Mouse (Mus musculus) layer of hippocampus, postnatal 14 days (tissue): ENCODE data around the gene Ralgps2. TPM values are rescaled to one million over a fixed set of nuclear protein-coding genes. Genes with fewer than 3 reads are reported as not detected.
A peak's percentile ranks its signal among the peaks of the same experiment; 100 is the strongest.

ENCODE experiments used
- DNase-seq, 2 experiments: peaks; one replicate each; pipeline ENCODE4 v3.0.0; 2021 to 2022; ENCODE audit warnings: low spot score in 2 of 2, mixed read lengths in 1 of 2
- total RNA-seq, 2 experiments: library from RNA; stranded (reverse); gene quantifications; 2 replicates each; pipeline ENCODE4 v1.2.3; 2021

Ralgps2 gene
- total RNA-seq, 2 experiments from 2014 or later: 79.0 to 96.0 TPM

DNA sequence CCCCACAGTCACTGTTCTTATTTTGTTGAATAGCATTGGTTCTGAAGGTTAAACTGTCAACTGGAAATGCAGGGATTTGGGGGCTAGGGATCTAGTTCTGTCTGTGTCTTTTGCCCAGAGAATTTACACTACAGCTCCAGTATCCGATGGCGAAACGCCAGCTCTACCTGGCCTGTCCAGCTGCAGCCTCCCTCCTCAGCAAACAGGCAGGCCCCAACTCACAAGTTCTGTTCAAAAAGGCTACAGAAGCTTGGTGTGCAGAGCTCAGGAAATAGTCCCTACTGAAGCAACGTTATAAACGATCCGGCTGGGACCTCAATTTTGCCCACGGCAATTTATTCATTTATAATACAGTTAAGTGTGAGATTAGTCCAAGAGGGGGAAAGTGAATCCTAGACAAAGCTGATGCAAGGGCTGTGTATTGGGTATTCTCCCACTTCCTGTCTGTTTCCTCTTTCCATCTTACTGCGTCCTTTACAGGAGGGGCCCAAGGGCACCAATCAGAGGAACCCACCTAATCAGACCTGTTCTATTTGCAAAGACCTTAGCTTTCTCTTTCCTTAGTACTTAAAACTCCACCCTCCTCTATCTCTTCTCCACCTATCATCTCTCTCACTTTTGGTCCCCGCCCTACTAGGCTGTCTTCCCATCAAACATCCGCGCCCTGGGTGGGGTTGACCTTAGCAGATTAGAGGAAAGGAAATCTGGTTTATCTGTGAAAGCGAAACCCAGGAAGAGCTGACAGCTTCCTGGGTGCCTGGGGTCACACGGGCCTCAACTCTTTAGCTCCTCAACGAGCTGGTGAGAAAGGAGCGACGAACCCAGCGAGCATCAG lies 16.7 kb upstream of the Ralgps2 start:
- DNase-seq: no peak

DNA sequence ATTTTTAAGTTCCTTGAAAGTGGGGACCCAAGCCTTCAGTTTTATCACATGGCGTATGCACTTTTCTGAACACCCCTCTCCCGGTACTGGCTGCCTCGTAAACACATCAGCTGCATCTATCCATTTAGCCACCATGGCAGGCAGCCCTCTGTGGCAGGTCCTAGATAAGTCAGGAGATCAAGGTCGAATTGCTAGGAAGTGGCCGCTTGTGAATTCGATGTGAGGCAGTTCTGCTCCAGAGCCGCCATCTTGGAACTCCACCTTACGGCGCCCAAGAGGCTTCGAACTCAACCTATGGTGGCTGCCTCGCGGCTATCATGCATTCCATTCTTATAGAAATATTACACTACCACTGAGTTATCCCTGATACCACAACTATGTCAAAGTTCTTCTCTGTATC lies 14.8 kb upstream of the Ralgps2 start:
- DNase-seq: no peak

DNA sequence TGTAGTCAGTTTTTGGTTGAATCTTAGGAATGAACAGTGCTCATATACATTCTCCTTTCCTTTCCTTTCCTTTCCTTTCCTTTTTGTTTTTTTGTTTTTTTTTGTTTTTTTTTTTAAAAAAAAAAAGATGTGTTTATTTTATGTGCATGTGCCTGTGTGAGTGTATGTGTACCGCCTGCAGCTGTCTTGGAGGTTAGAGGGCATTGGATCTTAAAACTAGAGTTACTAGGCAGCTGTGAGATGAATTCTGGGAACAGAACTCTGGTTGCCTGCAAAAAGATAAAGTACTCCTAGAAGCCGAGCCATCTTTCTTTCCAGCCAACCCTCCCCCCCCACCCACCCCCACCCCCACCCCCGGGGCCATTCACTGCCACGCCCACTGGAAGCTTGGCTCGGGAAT lies 10.9 kb upstream of the Ralgps2 start:
- DNase-seq: no peak

DNA sequence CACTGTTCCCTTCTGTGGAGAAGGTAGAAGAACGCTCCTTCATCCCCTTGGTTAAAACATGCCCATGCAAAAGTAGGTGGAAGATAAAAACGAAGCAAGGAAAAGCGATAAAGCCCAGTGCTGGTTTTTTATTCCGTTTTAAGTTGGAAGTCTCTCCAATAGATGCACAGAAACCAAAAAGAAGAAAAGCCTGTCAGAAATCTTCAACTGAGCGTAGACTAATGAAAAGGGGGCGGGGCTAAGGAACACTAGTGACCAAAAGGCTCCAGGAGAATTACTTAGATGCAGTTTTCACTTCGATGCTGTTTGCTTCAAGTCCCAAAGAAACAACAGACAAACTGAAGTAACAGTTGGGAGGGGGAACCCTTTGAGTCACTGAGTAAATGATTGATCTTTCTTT lies 1.2 kb upstream of the Ralgps2 start:
- no peak for DNase-seq

DNA sequence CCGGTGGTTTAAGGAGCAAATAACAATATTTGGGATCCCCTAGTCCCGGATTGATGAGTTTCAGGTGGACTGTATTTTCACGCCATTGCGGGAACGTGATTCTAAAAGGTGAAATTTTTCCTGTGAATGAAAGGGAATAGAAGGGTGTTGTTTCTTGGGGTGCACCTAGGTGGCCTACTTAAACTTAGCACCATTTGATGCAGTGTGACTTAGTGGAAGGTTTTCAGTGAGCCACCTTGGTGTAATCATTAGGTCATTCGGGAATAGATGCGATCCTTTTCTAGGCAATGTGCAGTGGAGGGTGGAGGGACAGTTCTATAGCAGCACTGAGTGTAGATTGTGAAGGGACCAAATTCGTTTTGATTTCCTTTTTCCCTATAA lies 706 bp upstream of the Ralgps2 start:
- no peak for DNase-seq

DNA sequence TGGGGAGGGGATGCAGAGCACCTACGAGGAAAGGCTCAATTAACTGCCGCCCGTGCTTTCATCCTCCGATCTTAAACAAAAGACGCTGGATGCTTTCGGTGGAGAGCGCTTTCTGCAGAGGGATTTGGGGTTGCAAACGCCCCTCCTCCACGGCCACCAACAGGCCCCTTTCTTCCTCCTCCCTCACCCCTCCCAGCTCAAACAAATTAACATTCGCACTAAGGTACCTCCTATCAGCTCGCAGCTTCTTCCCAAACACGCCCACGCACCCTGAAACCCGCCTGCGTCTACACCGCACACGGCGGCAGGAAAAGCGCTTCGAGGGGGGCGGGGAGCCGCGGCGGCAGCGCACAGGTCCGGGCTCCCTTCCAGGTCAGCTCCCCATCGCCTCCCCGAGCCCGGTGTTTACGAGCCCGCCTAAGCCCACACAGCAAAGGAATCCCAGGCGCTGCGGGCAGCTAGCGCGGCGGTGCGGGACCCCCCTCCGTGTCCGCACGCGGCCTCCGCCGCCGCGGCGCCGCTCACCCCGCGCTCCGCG lies 652 bp downstream of the Ralgps2 start:
- peak; percentile 62 to 82 for DNase-seq

DNA sequence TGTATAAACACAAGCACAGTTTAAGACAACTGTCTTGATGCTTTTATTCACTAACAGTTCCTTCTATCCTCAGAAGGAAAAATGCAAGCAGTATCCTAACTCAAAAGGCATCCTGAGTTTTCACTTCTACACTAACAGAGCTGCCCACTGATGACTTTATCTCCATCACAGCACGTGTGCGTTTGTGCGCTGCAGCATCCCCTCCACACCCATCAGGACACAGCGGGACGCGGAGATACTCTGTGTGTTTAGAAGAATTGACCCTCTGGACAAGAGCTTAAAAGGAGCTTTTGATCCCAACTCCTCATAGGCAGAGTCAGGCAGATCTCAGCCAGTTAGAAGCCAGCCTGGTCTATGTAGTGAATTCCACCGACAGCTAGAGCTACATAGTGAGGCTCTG lies 2.0 kb downstream of the Ralgps2 start:
- no peak for DNase-seq

DNA sequence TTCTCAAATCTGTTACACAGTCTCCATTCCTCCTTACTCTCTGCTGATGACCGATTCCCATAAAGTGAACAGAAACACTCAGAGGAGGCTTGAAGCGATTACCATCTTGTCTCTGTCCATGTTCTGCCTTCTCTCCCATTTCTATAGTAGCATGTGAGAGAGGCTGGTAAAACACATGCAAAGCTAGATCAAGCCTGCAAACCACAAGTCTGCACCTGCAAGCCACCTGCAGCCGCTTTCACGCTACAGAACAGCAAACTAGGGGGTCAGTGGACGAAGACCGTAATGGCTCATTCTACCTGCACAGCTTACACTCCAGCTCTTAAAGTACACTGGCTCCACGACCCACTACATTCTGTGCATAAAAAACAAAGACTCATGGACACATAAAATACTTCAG lies 5.7 kb downstream of the Ralgps2 start:
- no peak for DNase-seq

DNA sequence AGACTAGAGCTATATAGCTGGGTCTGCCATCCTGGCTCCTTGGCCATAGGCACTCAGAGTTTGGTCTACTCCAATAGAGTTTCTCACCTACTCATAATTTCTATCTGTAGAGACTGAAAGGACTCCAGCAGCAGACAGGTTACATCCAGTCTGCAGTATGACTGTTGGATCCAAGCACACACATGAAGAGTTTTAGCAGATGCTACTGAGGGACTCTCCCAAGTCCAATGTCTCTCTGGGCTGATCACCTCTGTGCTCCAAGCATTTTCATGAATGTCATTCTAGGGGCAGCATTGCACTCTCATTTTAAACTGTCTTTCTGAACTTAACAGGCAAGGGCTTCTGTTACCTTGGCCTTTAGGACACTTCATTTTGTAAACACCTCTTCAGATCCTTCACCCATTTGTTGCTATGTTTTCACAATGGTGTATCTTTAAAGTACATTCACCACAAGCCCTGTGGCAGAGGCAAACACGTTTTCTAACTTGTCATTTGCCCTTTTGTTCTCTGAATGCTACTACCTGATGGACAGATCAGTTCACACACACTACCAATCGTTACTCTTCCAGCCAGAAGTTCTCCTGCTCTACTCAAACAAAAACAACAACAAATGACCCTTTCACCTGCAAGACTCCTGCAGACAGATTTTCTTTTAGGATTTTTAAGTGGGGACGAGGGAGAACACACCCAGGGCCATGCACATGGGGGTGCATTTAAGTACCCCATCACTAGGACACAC lies 7.2 kb downstream of the Ralgps2 start:
- DNase-seq: no peak

DNA sequence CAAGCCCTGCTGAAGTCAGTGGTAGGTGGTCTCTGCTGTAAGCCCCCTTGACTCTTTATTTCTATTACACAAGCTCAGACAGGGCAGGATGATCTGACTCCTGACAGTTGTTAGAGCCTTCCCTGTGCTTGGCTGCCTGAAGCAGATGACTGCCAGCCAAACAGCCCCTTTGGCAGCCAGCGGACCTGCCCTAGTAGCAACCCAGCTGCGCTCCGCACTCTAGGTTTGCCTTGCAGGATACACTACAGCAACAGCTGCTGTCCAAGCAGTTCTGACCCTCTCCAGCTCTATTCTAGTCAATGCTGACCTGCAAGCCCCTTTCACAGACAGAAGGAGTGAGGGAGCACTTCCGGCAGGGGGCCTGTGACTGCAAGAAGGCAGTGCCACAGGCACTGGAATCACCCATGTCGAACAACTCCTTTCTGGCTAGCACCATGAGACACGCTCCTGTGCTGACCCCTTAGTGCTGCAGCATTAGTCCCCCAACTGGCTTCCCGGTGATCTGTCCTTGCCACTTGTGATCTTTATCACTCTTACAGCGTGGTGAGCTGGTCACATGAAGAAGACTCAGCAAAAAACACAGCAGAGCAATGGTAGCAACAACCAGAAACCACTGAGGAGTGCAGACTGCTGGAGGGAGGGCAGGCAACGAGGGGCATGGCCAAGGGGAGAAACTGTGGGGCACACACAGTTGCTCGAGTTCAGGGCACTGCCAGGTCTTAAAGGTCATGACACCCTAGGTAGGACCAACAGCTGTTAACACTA lies 8.1 kb downstream of the Ralgps2 start:
- DNase-seq: no peak

DNA sequence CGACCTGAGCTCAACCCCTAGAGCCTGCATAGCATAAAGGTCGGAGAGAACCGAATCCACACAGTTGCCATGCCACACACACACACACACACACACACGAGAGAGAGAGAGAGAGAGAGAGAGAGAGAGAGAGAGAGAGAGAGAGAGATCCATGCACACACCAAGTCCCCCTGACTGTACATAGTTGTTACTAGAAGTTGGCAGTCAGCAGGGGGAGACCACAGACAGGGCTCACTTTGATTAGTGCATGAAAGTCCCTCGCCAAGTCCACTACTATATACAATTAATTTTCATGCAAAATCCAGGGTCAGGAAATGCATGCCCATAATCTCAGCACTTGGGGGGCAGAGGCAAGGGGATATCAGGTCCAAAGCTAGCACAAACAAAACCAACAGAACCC lies 9.2 kb downstream of the Ralgps2 start:
- no peak for DNase-seq

DNA sequence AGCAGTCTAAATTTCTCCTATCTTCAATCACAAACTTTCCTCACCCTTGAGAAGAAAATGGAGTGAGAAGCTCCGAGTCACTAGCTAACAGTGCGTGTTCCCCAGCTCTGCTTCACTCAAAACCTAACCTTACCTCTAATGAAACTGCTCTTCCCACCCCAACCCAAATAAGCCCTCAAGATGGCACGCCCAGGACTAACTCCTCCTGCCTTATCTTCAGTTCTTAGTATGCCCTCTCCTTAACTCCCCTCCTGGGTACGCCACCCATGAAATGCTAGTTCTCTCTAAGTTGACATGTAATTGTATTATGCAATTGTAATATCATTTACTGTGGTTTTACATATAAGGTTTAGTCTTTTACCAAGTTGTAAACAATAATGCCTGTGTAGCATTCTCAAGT lies 11.2 kb downstream of the Ralgps2 start:
- DNase-seq: no peak

DNA sequence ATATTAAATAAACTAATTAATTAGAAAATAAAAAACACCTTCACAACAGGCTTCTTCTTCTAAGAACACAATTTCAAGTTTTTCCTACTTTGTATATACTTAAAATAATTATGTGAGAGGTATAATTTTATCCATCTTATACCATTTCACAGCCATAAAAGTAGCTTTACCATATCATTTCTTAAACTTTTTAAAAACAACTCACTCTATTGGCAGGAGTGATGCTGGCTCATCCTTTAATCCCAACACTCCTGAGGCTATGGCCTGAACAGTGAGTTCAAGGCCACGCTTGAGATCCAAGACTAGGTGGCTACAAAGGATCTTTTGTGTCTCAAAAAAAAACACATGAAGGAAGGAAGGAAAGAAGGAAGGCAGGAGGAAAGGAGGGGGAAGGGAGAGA lies 15.9 kb downstream of the Ralgps2 start:
- no peak for DNase-seq

DNA sequence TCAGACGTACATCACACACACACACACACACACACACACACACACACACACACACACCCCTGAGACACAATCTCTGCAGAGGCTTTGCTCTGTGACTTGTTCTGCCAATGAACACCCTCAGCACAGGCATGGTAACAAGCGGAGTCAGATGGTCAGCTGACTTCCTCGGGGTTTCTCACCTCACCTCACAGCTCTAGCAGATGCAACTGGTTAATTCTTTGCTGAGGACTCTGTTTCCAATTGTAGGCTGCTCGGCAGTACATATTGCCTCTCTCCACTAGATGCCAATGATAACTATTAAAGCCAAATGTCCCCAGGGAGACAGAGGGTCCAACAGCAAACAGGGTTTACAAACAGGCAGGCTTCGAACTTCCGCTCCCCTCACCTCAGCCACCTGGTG lies 16.5 kb downstream of the Ralgps2 start:
- no peak for DNase-seq

DNA sequence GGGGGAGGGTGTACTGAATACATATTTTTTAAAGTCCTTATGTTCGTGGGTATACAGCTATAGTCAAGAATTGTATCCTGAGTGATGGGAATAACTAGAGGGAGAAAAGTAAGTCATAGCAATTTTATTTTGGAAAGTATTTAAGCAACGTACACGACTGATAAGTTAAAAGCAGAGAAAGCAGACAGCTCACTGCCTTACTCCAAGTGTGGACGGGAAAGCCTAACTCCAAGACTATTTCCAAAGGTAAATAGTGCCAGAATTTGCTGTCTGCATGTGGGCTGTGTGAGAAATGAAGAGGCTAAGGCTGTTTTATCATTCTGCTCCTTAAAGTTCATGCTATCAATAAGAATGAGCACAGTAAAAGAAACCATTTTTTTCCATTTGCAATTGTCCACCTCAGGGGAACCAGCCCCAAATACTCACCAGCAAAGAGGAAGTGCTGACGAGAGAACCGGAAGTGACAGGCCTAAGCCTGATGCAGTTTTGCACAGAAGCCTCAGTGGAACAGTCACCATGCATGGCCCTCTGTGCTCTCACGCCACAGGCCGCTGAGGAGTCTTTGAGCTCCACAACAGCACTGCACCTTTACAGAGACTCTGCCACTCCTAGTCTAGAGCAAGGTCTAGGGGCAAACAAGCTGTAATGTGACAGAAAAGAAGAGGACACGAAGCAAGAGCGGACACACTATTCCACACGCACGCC lies 18.0 kb downstream of the Ralgps2 start:
- no peak for DNase-seq

DNA sequence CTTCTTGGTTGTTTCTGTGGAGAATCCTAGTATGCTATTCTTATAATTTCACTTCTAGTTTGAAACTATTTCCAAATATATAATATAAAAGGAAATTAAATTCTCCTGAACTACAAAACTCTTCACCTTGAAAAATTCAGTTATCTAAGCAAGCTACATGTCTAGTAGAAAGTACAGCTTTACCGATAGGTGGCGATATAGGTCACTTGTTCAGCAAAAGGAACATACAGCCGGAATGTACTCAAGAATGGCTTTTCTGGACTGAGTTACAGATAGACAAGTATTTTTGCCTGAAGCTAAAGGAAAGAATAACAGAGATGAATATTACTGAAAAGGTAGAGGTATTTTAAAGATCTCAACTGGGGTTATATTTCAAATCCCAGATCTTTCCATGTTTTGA lies 22.0 kb downstream of the Ralgps2 start:
- DNase-seq: peak in 1 of 2 experiments; percentile 73

DNA sequence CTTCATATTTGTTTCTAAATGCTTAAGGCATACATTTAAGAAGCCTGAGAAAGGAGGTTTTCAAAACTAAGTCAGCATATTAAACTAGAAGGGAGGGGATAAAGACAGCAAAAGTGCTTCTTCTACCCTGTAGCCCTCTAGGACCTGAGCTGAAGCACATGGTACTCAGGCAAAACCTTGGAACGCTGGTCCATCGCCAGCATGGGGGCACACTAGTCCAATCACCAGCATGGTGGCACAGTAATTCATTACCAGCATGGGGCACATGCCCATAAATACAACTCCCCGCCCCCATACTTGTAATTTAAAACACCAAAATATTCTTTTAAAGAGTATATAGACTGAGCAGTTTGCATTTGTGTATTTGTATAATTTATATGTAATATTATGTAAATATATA lies 23.1 kb downstream of the Ralgps2 start:
- no peak for DNase-seq

DNA sequence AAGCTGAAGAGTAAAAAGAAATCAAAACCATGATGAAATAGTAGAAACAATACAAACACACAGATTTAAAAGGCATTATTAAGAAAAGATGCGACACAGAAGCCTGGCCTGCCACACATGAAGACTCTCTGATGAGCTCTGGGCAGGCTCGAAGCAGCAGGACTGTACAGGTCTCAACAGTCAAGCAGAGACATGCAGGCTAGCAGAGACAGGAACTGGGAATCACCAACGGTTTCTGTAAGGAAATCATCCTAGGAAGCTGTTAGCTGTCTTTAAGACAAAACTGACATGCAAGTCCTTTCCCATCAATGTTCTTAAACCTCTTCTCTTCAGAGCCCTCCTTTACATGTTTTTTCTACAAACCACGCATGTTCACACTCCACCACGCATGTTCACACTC lies 24.5 kb downstream of the Ralgps2 start:
- no peak for DNase-seq

DNA sequence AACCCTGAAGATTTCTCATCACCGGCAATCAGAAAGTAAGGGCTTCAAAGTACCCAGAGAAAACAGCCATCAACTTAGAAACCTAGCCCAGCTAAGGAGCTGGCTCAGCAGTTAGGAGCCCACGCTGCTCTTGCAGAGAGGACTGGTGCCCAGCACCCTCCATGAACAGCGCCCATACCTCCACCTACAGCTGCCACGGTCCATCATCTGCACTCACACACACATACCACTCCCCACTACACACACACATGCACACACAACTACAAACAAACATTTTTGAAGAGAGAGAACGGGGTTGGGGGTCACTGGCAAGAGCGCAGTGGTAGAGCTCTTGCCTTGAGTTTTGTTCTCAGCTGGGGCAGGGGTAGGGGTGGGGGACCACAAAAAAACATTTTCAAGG lies 26.2 kb downstream of the Ralgps2 start:
- no peak for DNase-seq

DNA sequence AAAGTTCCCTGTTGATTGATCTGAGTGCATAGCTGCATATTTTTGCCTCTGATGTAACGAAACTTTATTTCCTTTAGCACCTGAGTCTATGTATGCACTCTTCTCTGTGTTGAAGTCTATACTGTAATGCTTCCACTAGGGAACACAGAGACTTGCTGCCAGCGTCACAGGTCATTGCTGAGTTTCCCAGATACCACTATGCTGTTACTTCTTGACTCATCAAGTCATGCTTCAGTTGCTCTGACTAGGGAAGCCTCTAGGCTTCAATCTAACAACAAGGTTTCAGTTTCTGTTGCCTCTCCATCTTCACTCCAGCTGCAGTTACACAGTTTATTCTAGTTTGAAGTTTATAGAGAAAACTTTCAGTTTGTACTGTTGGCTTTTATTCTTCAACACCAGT lies 28.5 kb downstream of the Ralgps2 start:
- no peak for DNase-seq

DNA sequence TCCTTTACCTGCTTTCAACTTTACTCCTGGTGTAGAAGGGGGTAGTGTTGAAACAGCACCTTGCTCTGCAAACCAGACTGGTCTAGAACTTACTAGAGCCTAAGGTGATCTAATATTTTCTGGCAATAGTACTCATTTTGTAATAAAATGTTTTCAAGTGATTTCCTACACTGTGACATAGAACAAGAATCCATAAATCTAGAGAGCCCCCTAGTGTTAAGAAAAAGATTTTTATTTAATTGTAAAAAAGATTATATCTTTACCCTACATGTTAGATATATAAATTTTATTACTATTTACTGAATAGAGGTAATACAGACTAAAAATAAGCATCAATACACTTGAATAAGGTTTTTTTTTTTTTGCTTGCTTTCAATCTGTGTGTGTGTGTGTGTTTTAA lies 29.6 kb downstream of the Ralgps2 start:
- DNase-seq: no peak
